Mouse (Mus musculus) intestine, embryonic 16.5 days (tissue): Measurements from ENCODE around the gene Stard10. TPM values are rescaled to one million over a fixed set of nuclear protein-coding genes. Genes with fewer than 3 reads are reported as not detected.

Source experiments
- ATAC-seq: fragments of 200-750 bp; cut with Nextera tagmentation; 2 replicates; pipeline ENCODE4 v1.8.0; 2017; ENCODE audit warnings: moderate TSS enrichment, moderate library complexity
- H3K27ac ChIP-seq: fragments of 300-500 bp; sonication (generic); 2 replicates; pipeline ENCODE4 v1.5.1; 2014; ENCODE audit warnings: mild to moderate bottlenecking, low read length
- H3K27me3 ChIP-seq: fragments of 300-500 bp; sonication (generic); replicated peaks from 2 replicates; pipeline ENCODE4 v1.6.1; 2014; ENCODE audit warnings: low read length, control low read depth, mixed read lengths; ENCODE audit not compliant: control insufficient read depth, insufficient read depth
- H3K36me3 ChIP-seq: fragments of 300-500 bp; sonication (generic); 2 replicates; pipeline ENCODE4 v1.6.1; 2014; ENCODE audit warnings: low read length, control low read depth; ENCODE audit not compliant: control insufficient read depth, insufficient read depth
- H3K4me1 ChIP-seq: fragments of 300-500 bp; sonication (generic); 2 replicates; pipeline ENCODE4 v1.6.1; 2014; ENCODE audit warnings: low read length, control low read depth, mixed read lengths; ENCODE audit not compliant: control insufficient read depth, insufficient read depth
- H3K4me2 ChIP-seq: fragments of 300-500 bp; sonication (generic); 2 replicates; pipeline ENCODE4 v1.6.1; 2014; ENCODE audit warnings: low read depth, low read length, control low read depth
- H3K4me3 ChIP-seq: fragments of 300-500 bp; sonication (generic); 2 replicates; pipeline ENCODE4 v1.5.1; 2014; ENCODE audit warnings: mild to moderate bottlenecking, low read length
- H3K9ac ChIP-seq: fragments of 300-500 bp; sonication (generic); 2 replicates; pipeline ENCODE4 v1.6.1; 2014; ENCODE audit warnings: low read depth, low read length
- H3K9me3 ChIP-seq: fragments of 300-500 bp; sonication (generic); 2 replicates; pipeline ENCODE4 v1.6.1; 2016; ENCODE audit warnings: low read length, control low read depth; ENCODE audit not compliant: control insufficient read depth
- WGBS: fragments of 180-500 bp; shearing (Covaris S2); extraction: QIAGEN DNeasy Blood & Tissue Kit; methylation state at CpG from one replicate; pipeline ENCODE4 v1.1.7; 2014; 5-methylcytosine and 5-hydroxymethylcytosine counted together
- polyA plus RNA-seq: library from polyadenylated mRNA; unstranded; fragments of >200 nt; fragmentation: Nextera tagmentation; extraction: Ambion mirVana; gene quantifications from 2 replicates; pipeline ENCODE4 v1.2.1, GENCODE M21; 2015

The Stard10 gene
- polyA plus RNA-seq, 1 experiment from 2014 or later = 106 TPM

DNA sequence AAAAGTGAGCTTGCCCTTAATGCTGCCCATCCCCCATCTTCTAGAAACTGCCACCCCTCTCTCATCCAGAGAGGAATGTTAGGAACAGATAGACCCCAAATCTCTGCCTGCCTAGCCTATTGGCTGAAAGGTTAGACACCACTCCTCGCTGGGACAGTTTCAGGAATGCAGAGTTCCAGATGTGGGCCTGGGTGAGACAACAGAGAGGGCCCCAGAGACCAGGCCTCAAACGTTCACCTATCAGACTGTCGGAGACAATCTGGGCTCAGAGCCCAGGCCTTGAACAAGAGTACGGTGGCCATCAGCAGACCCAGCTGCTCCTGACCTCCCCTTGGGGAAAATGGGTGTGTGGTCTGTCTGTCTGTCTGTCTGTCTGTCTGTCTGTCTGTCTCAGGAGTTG lies 76.1 kb downstream of the Stard10 start:
- peaks cover 22% of the 10 kb centered on the region for H3K4me1 ChIP-seq
- peak overlapping the region; percentile 91 for H3K27ac ChIP-seq
- WGBS = 39% methylated on average over 4 of the region's 4 CpGs
- no peak overlapping the region for H3K4me3 ChIP-seq
- ATAC-seq = no peak
- no peaks in the 10 kb centered on the region for H3K9me3 ChIP-seq
- H3K4me2 ChIP-seq = no peak overlapping the region; the same call in 1 of the 2 replicates
- H3K27me3 ChIP-seq = no peaks in the 10 kb centered on the region
- H3K9ac ChIP-seq = 0 out of 2 replicates have a peak overlapping the region, but pooled peaks have one; percentile 12
- peaks cover 26% of the 10 kb centered on the region for H3K36me3 ChIP-seq

DNA sequence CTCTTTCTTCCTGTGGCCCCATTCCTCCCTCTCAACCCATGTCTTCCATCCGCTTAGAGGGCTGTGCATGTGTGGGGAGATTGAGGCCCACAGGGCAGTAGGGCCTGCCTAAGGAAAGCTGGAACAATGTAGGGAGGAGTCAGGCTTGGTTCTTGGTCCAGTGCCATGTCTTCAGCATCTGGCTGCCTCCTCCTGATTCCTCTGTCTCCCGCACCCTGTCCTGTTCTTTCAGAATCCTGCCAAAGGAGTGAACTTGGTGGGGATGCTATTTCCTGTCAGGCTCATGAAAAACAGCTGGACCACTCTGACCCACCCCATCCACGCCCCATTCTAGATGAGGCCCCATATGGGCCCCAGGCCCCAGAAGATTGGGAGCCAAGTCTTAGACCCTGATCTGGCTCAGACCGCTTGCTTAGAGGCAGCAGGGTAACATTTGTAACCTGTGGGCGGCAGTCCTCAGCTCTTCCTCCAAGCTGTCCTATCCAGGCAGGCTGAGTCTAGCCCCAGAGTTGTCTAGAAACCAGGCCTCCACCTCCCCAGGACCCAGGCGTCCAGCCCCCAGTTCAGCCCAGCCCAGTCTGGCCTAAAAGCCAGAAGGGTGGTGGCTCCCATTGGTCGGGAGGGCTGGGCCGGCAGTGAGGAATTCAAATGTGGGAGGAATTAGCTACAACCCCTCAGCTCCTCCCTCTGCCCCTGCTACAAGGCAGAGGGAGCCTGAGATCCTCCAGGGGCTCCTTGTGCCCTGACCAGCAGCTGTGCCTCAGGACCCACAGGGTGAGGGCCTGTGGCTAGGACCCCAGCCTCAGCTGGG lies 77.0 kb downstream of the Stard10 start:
- no peaks in the 10 kb centered on the region for H3K27me3 ChIP-seq
- peak overlapping the region; percentile 66 for H3K9ac ChIP-seq
- H3K4me3 ChIP-seq = peak overlapping the region; percentile 47
- H3K9me3 ChIP-seq = no peaks in the 10 kb centered on the region
- peak; percentile 87 for ATAC-seq
- peaks cover 29% of the 10 kb centered on the region for H3K36me3 ChIP-seq
- H3K4me1 ChIP-seq = peaks cover 22% of the 10 kb centered on the region
- peak overlapping the region; percentile 56 for H3K4me2 ChIP-seq
- peak overlapping the region; percentile 91 for H3K27ac ChIP-seq
- WGBS = 31% methylated on average over 8 of the region's 8 CpGs

DNA sequence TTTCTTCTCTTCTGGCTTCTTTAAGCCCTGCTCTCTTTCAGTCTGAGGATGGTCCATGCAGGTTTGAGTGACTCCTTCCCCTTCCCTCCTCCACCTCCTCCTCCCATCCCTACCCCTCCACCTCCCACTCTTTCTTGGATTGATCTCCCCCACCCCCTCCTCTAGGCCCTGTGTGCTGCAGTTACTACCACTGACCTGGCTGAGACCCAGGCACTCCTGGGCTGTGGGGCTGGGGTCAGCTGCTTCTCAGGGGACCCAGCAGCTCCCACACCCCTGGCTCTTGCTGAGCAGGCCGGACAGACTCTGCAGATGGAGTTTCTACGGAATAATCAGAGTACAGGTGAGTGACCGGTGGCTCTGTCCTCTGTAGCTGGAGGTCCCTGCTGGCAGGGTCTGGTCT lies 77.7 kb downstream of the Stard10 start:
- peak overlapping the region; percentile 47 for H3K4me3 ChIP-seq
- ATAC-seq = peak; percentile 6; the same call in 1 of the 2 replicates
- peaks cover 22% of the 10 kb centered on the region for H3K4me1 ChIP-seq
- no peaks in the 10 kb centered on the region for H3K27me3 ChIP-seq
- no peaks in the 10 kb centered on the region for H3K9me3 ChIP-seq
- peak overlapping the region; percentile 56 for H3K4me2 ChIP-seq
- peaks cover 30% of the 10 kb centered on the region for H3K36me3 ChIP-seq
- peak overlapping the region; percentile 66 for H3K9ac ChIP-seq
- peak overlapping the region; percentile 91 for H3K27ac ChIP-seq
- 74% methylated on average over 3 of the region's 3 CpGs for WGBS

DNA sequence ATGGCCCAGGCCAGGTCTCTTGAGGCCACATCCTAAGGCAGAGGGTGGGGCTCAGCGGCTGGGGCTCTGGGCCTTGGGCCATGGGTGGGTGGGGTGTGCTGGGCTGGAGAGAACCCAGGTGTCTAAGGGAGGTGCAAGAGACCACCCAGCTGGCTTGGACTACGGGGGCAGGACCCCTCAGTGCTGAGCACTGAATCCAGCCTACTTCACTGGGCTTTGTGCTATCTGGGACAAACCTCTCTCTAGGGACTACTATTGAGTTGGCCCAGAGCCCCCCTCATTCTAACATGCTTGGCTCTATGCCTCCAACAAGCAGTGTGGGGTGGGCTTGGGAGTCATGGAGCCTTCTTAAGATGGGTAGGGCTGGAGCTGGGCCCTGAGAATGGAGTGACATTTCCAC lies 78.6 kb downstream of the Stard10 start:
- 54% methylated on average over 2 of the region's 2 CpGs for WGBS
- 0 out of 2 replicates have a peak, but pooled peaks have one; percentile 6 for ATAC-seq
- Histone ChIP-seq H3K27ac (peak overlapping the region; percentile 91), H3K4me3 (peak overlapping the region; percentile 47), H3K9ac (peak overlapping the region; percentile 66), H3K36me3 (peaks cover 38% of the 10 kb centered on the region), H3K27me3 (no peaks in the 10 kb centered on the region), H3K4me2 (peak overlapping the region; percentile 56), H3K9me3 (no peaks in the 10 kb centered on the region), H3K4me1 (peaks cover 22% of the 10 kb centered on the region)

Other genes with a start within 250 kb of the Stard10 start
- 19.7 and 23.6 TPM in 2 replicates for gene Fchsd2, start 224.2 kb upstream of the Stard10 start, polyA plus RNA-seq
- gene Atg16l2, start 14.8 kb upstream of the Stard10 start, polyA plus RNA-seq = 13.4 and 17.3 TPM in 2 replicates
- 60.9 and 61.8 TPM in 2 replicates for gene Arap1, start 31.0 kb downstream of the Stard10 start, polyA plus RNA-seq
- gene Gm45837, start 93.8 kb downstream of the Stard10 start, polyA plus RNA-seq = not detected in 2 replicates
- gene Pde2a, start 104.6 kb downstream of the Stard10 start, polyA plus RNA-seq = 23.0 and 23.5 TPM in 2 replicates